Mouse (Mus musculus) stomach, postnatal 0 days (tissue): ENCODE results near the gene 0610010K14Rik. TPM values are rescaled to one million over a fixed set of nuclear protein-coding genes. Genes with fewer than 3 reads are reported as not detected.

Source experiments
- ATAC-seq: fragments of 200-750 bp; cut with Nextera tagmentation; 2 replicates; pipeline ENCODE4 v1.8.0; 2017; ENCODE audit not compliant: low FRiP score, low TSS enrichment
- DNase-seq: peaks from one replicate; pipeline ENCODE4 v3.0.0-alpha.2; 2016; ENCODE audit warnings: low spot score
- H3K27ac ChIP-seq: fragments of 300-500 bp; sonication (generic); replicated peaks from 2 replicates; pipeline ENCODE4 v1.5.1; 2014; ENCODE audit warnings: mild to moderate bottlenecking, control low read depth
- H3K27me3 ChIP-seq: fragments of 300-500 bp; sonication (generic); 2 replicates; pipeline ENCODE4 v1.6.1; 2014; ENCODE audit warnings: low read length; ENCODE audit not compliant: control insufficient read depth, insufficient read depth
- H3K36me3 ChIP-seq: fragments of 300-500 bp; sonication (generic); 2 replicates; pipeline ENCODE4 v1.6.1; 2014; ENCODE audit warnings: low read length, mixed read lengths; ENCODE audit not compliant: control insufficient read depth, insufficient read depth
- H3K4me1 ChIP-seq: fragments of 300-500 bp; sonication (generic); replicated peaks from 2 replicates; pipeline ENCODE4 v1.6.1; 2014; ENCODE audit warnings: antibody characterized with exemption; ENCODE audit not compliant: control insufficient read depth, insufficient read depth
- H3K4me2 ChIP-seq: fragments of 300-500 bp; sonication (generic); replicated peaks from 2 replicates; pipeline ENCODE4 v1.6.1; 2014; ENCODE audit warnings: low read depth, mild to moderate bottlenecking, control low read depth, moderate library complexity
- H3K4me3 ChIP-seq: fragments of 300-500 bp; sonication (generic); 2 replicates; pipeline ENCODE4 v1.5.1; 2014; ENCODE audit warnings: low read depth, low read length, control low read depth
- H3K9ac ChIP-seq: fragments of 300-500 bp; sonication (generic); 2 replicates; pipeline ENCODE4 v1.6.1; 2014; ENCODE audit warnings: mild to moderate bottlenecking, low read length, control low read depth, mixed read lengths
- H3K9me3 ChIP-seq: fragments of 300-500 bp; sonication (generic); 2 replicates; pipeline ENCODE4 v1.6.1; 2016; ENCODE audit warnings: low read length; ENCODE audit not compliant: control insufficient read depth
- CTCF ChIP-seq: IDR thresholded peaks from 2 replicates; pipeline ENCODE4 v1.5.1; 2016; ENCODE audit warnings: antibody characterized with exemption, low read depth, mild to moderate bottlenecking, moderate library complexity
- EP300 ChIP-seq: optimal IDR thresholded peaks from 2 replicates; pipeline ENCODE3; 2016; ENCODE audit warnings: antibody characterized with exemption
- WGBS: fragments of 180-500 bp; shearing (Covaris S2); extraction: QIAGEN DNeasy Blood & Tissue Kit; methylation state at CpG from one replicate; pipeline ENCODE4 v1.1.7; 2014; 5-methylcytosine and 5-hydroxymethylcytosine counted together
- polyA plus RNA-seq: library from polyadenylated mRNA; unstranded; fragments of >200 nt; fragmentation: Nextera tagmentation; extraction: Ambion mirVana; gene quantifications from 2 replicates; pipeline ENCODE4 v1.2.1, GENCODE M21; 2015

The 0610010K14Rik gene
- polyA plus RNA-seq, 1 experiment from 2014 or later: 83.6 TPM

DNA sequence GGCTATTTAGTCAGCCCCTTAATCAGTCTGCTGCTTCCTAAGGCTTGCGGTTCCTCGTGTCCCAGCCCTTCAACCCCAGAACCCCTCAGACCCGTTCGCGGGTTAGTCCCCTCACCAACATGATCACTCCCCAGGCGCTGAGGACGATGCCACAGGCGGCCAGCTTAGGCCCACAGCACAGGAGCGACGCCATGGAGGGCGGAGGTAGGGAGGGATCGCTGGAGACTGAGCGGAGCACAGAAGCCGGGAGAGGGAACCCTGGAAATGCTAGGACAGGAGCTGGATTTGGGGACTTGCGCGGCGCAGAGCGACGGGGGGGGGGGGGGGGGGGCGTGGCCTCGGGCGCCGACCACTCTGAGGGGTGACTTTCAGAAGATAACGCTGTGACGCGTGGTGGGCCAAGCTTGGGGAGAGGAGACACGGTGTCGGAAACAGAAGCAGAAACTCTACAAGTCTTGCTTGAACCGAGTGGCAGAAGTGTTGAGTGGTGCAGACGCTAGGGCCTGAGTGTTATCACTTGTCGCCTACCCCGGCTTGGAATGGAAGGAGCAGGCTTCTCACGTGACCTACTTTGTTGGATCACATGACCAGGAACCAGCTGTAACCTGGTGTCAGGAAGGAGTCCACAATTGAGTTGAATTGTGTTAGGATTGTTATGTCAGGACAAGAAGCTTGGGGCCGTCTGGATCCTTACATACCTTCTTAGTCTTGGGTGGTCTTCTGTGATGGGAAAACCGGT is 2.0 kb upstream of the 0610010K14Rik start, which contains the start of the genes Gm21988 and Rnasek:
Gene Gm21988 (minus strand): TSS at position 290 of the 739 bp plus-strand sequence.
Gene Rnasek (minus strand): TSS at position 302 of the 739 bp plus-strand sequence.
- Histone ChIP-seq H3K9me3 (no peaks in the 10 kb centered on the region), H3K9ac (peak within 1 kb of the TSS; percentile 94), H3K27ac (peak within 1 kb of the TSS; percentile 96), H3K4me3 (peak within 1 kb of the TSS; percentile 93), H3K36me3 (no peaks in the 10 kb centered on the region), H3K27me3 (no peaks in the 10 kb centered on the region), H3K4me1 (peaks cover 4% of the 10 kb centered on the region; the same call in 1 of the 2 replicates), H3K4me2 (peak within 1 kb of the TSS; percentile 90)
- WGBS: under 1% methylated on average over 28 of the region's 35 CpGs
- ATAC-seq (peak; percentile 58), DNase-seq (peak; percentile 87)
- TF ChIP-seq EP300: no peak
- no peak for TF ChIP-seq CTCF

GRCm38 (mm10) chr11:70238591-70239440 is 1.1 kb upstream of the 0610010K14Rik start:
- WGBS: 9% methylated on average over 23 of the region's 23 CpGs
- TF ChIP-seq EP300 (no peak), CTCF (no peak)
- Histone ChIP-seq H3K9me3 (no peaks in the 10 kb centered on the region), H3K27me3 (no peaks in the 10 kb centered on the region), H3K27ac (peak overlapping the region; percentile 96), H3K36me3 (no peaks in the 10 kb centered on the region), H3K4me1 (peaks cover 4% of the 10 kb centered on the region; the same call in 1 of the 2 replicates), H3K9ac (peak overlapping the region; percentile 94), H3K4me2 (peak overlapping the region; percentile 90), H3K4me3 (peak overlapping the region; percentile 93)
- DNase-seq: no peak
- ATAC-seq: no peak

DNA sequence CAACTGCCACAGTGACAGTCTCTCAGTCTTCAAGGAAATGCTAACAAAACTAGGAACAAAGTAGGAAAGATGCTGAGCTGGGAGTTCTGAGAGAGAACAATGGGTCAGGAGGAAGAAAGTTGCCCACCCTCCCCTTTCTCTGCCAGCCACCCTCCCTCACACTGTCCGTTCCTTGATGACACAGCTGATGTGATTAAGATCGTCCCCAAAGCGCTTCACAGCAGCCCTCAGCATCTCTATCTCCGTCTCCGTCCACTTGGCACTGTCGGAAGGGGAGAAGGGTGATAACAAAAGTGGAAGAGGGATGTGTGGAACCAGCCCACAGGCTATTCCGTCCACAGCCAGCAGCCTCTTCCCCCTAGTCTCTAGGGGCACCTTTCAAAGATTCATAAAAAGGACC is 997 bp downstream of the 0610010K14Rik start:
- Histone ChIP-seq H3K27ac (peak overlapping the region; percentile 96; the same call in 1 of the 2 replicates), H3K27me3 (no peaks in the 10 kb centered on the region), H3K9ac (peak overlapping the region; percentile 94), H3K9me3 (no peaks in the 10 kb centered on the region), H3K4me1 (peaks cover 4% of the 10 kb centered on the region; the same call in 1 of the 2 replicates), H3K4me2 (peak overlapping the region; percentile 90), H3K4me3 (peak overlapping the region; percentile 93), H3K36me3 (no peaks in the 10 kb centered on the region)
- no peak for DNase-seq
- TF ChIP-seq EP300: no peak
- no peak for TF ChIP-seq CTCF
- ATAC-seq: no peak
- WGBS: 36% methylated on average over 7 of the region's 7 CpGs

GRCm38 (mm10) chr11:70235254-70235900 is 2.3 kb downstream of the 0610010K14Rik start:
- Histone ChIP-seq H3K4me3 (no peak overlapping the region), H3K9ac (no peak overlapping the region), H3K9me3 (no peaks in the 10 kb centered on the region), H3K27me3 (no peaks in the 10 kb centered on the region), H3K27ac (no peak overlapping the region), H3K36me3 (no peaks in the 10 kb centered on the region), H3K4me1 (peaks cover 2% of the 10 kb centered on the region; the same call in 1 of the 2 replicates), H3K4me2 (no peak overlapping the region)
- DNase-seq: no peak
- 87% methylated on average over 12 of the region's 12 CpGs for WGBS
- TF ChIP-seq EP300 (no peak), CTCF (no peak)
- ATAC-seq: no peak

- no peak overlapping the region for H3K4me3 ChIP-seq
- no peak overlapping the region for H3K4me2 ChIP-seq
- no peak overlapping the region for H3K9ac ChIP-seq
- TF ChIP-seq CTCF (no peak), EP300 (no peak)
- DNase-seq (no peak), ATAC-seq (no peak)
- H3K36me3 ChIP-seq: no peaks in the 10 kb centered on the region
- no peaks in the 10 kb centered on the region for H3K4me1 ChIP-seq
- no peaks in the 10 kb centered on the region; the same call in 1 of the 2 replicates for H3K27me3 ChIP-seq
- H3K27ac ChIP-seq: no peak overlapping the region; the same call in 1 of the 2 replicates
- no peaks in the 10 kb centered on the region for H3K9me3 ChIP-seq
- 81% methylated on average over 8 of the region's 8 CpGs for WGBS
These were observed 3.2 kb downstream of the 0610010K14Rik start for GRCm38 (mm10) chr11:70234497-70234896.
